Mouse (Mus musculus) liver, embryonic 12.5 days (tissue): Measurements from ENCODE around the gene Shoc2. TPM values are rescaled to one million over a fixed set of nuclear protein-coding genes. Genes with fewer than 3 reads are reported as not detected.

ENCODE experiments used
- ATAC-seq: fragments of 200-750 bp; cut with Nextera tagmentation; 2 replicates; pipeline ENCODE4 v1.8.0; 2017; ENCODE audit warnings: moderate number of reproducible peaks, mild to moderate bottlenecking, moderate library complexity
- H3K27ac ChIP-seq: fragments of 300-500 bp; sonication (generic); 2 replicates; pipeline ENCODE4 v1.5.1; 2016; ENCODE audit warnings: mild to moderate bottlenecking
- H3K27me3 ChIP-seq: fragments of 300-500 bp; sonication (generic); replicated peaks from 2 replicates; pipeline ENCODE4 v1.6.1; 2016; ENCODE audit warnings: mild to moderate bottlenecking, moderate library complexity
- H3K36me3 ChIP-seq: fragments of 300-500 bp; sonication (generic); 2 replicates; pipeline ENCODE4 v1.6.1; 2016; ENCODE audit warnings: mild to moderate bottlenecking, moderate library complexity
- H3K4me1 ChIP-seq: fragments of 300-500 bp; sonication (generic); 2 replicates; pipeline ENCODE4 v1.6.1; 2016
- H3K4me2 ChIP-seq: fragments of 300-500 bp; sonication (generic); 2 replicates; pipeline ENCODE4 v1.6.1; 2016; ENCODE audit warnings: mild to moderate bottlenecking, moderate library complexity
- H3K4me3 ChIP-seq: fragments of 300-500 bp; sonication (generic); 2 replicates; pipeline ENCODE4 v1.5.1; 2016; ENCODE audit warnings: mild to moderate bottlenecking, moderate library complexity
- H3K9ac ChIP-seq: fragments of 300-500 bp; sonication (generic); 2 replicates; pipeline ENCODE4 v1.6.1; 2016; ENCODE audit warnings: mild to moderate bottlenecking, moderate library complexity
- H3K9me3 ChIP-seq: fragments of 300-500 bp; sonication (generic); replicated peaks from 2 replicates; pipeline ENCODE4 v1.6.1; 2016; ENCODE audit warnings: mild to moderate bottlenecking, moderate library complexity
- WGBS: fragments of 180-500 bp; shearing (Covaris S2); methylation state at CpG from one replicate; pipeline ENCODE4 v1.1.7; 2016; ENCODE audit not compliant: insufficient replicate concordance; 5-methylcytosine and 5-hydroxymethylcytosine counted together
- polyA plus RNA-seq: library from polyadenylated mRNA; unstranded; fragments of >200 nt; fragmentation: Nextera tagmentation; extraction: Ambion mirVana; gene quantifications from 2 replicates; pipeline ENCODE4 v1.2.1, GENCODE M21; 2016

Shoc2 gene
- polyA plus RNA-seq, 1 experiment from 2014 or later: 26.4 TPM

- Histone ChIP-seq H3K9me3 (no peaks in the 10 kb centered on the region), H3K9ac (no peak overlapping the region), H3K27ac (no peak overlapping the region)
These were observed 128.2 kb downstream of the Shoc2 start for GRCm38 (mm10) chr19:54072233-54072800.

DNA sequence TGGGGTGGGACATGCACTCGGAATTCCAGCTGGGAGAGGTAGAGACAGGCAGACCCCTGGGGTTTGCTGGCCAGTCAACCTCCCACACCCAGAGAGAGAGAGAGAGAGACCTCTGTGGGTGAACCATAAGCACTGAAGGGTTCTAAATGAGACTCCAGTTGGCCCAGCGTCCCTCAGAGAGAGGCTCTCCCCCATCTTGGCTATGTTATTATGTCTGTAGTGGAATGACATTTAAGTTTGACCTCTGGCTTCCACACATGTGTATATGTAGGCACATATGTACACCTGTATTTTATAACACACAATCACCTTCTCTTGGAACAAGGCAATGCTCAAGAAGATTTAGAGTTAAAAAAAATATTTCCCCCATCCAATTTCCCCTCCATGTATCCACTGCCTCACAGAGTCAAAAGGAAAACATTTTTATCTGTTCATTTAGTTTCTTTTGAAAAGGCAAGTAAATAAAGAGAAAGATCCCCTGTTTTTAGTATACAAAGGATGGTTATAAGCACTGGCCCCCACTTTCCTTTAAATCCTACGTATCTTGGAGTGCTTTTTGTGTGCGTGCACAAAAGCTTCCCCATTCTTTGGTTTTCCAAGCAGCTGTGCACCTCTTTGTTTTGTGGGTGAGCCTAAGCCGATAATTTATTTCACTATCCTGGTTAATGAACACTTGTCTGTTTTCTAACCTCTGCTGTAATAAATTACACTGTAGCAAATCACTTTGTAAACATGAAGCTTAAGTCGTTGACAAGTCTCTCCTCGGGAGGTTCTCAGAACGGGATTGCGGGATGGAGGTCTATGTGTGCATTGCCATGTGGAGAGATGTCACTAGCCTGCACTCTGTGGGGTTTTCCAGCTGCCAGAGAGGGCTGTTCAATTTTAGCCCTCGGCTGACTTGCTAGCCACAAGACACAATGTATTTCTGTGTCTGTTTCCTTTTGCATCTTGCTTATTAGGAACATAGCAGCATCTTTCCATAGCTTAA lies 132.6 kb downstream of the Shoc2 start:
- Histone ChIP-seq H3K36me3 (no peaks in the 10 kb centered on the region), H3K9me3 (no peaks in the 10 kb centered on the region), H3K4me3 (no peak overlapping the region), H3K4me2 (no peak overlapping the region), H3K4me1 (no peaks in the 10 kb centered on the region), H3K27ac (no peak overlapping the region), H3K9ac (no peak overlapping the region), H3K27me3 (no peaks in the 10 kb centered on the region)
- no peak for ATAC-seq
- 51% methylated on average over 10 of the region's 10 CpGs for WGBS

More at GRCm38 (mm10) chr19:54072233-54072800, 128.2 kb downstream of the Shoc2 start:
- Histone ChIP-seq H3K4me2 (no peak overlapping the region), H3K27me3 (no peaks in the 10 kb centered on the region; the same call in 1 of the 2 replicates), H3K36me3 (no peaks in the 10 kb centered on the region), H3K4me3 (no peak overlapping the region), H3K4me1 (no peaks in the 10 kb centered on the region)
- ATAC-seq: no peak
- 60% methylated on average over 5 of the region's 5 CpGs for WGBS

- H3K27ac ChIP-seq: no peak overlapping the region
- WGBS: 66% methylated on average over 9 of the region's 9 CpGs
- ATAC-seq: no peak
- no peaks in the 10 kb centered on the region for H3K4me1 ChIP-seq
- no peaks in the 10 kb centered on the region for H3K27me3 ChIP-seq
- no peaks in the 10 kb centered on the region for H3K9me3 ChIP-seq
- H3K36me3 ChIP-seq: no peaks in the 10 kb centered on the region
- H3K9ac ChIP-seq: no peak overlapping the region
- H3K4me3 ChIP-seq: no peak overlapping the region
- no peak overlapping the region for H3K4me2 ChIP-seq
These were observed 137.2 kb downstream of the Shoc2 start for GRCm38 (mm10) chr19:54081303-54081702.

DNA sequence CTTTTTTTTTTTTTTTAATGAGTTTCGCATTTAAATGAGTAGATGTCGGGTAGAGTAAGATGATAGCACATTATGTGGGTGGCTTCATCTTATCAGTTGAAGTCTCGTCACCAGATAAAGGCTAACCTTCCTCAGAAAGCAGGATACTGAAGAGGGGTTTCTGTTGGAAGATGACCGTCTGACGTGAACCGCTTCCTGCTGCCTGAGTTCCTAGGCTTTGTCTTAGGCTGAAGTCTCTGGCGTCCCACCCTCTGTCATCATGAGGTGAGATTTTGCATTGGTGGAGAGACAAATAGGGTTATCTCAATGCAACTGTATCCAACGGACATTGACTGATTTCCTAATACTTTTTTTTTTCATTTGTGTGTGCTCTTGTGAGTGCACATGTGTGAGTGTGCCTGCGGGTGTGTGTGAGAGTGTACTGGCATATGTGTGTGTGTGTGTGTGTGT lies 137.6 kb downstream of the Shoc2 start:
- 46% methylated on average over 9 of the region's 9 CpGs for WGBS
- no peak overlapping the region for H3K27ac ChIP-seq
- no peak overlapping the region for H3K9ac ChIP-seq
- H3K4me3 ChIP-seq: no peak overlapping the region
- no peaks in the 10 kb centered on the region for H3K9me3 ChIP-seq
- H3K4me2 ChIP-seq: no peak overlapping the region
- no peaks in the 10 kb centered on the region for H3K36me3 ChIP-seq
- H3K4me1 ChIP-seq: peaks cover under 1% of the 10 kb centered on the region; the same call in 1 of the 2 replicates
- no peaks in the 10 kb centered on the region for H3K27me3 ChIP-seq
- ATAC-seq: no peak

Other genes with a start within 250 kb of the Shoc2 start
- 24.2 and 24.4 TPM in 2 replicates for gene Pdcd4, start 52.1 kb upstream of the Shoc2 start, polyA plus RNA-seq
- 64.0 and 65.8 TPM in 2 replicates for gene Bbip1, start 321 bp downstream of the Shoc2 start, polyA plus RNA-seq
- gene Adra2a, start 99.8 kb downstream of the Shoc2 start, polyA plus RNA-seq: 0.18 and 0.20 TPM in 2 replicates